Mouse (Mus musculus): ENCODE measurements around the gene Dync1i1.

The Dync1i1 gene

DNA sequence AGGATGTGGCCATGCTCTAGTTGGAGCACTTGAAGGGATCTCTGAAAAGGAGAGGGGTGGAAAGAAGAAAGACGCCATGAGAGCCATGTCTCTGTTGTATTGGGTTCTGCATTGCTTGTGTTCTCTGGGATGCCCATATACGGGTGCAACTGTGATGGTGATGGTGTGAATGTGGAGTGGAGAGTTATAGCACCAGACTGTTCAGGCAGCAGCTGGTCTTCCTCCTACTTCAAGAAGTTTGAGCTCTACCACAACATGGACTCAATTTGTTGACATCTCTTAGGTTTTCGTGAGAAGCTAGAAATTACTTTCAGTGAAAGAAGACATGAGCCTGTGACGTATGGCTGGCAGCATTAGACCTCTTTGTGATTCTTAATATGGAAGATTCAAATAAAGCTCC lies 44.8 kb downstream of the Dync1i1 start:
- DNase-seq (ENCODE audit: low read depth, low spot score), result no peak

DNA sequence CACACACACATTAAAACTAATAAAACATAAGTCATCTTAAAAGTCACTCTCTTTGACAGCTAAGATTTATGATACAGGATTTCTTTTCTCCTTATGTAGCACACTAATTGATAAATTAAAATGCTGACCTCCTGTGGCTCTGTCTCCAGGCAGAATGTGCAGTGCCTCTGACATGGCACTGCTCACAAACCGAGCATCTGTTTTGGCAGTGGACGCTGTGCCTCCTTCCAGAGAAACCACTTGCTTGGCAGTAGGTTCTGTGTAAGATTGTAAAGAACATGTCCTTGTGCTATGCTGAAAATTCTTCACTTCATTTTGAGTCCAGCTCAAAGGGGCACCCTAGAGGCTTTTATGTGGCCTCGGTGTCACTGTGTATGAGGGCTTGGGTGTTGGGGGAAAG lies 50.0 kb downstream of the Dync1i1 start:
- no peak for DNase-seq (ENCODE audit: low read depth, low spot score)

DNA sequence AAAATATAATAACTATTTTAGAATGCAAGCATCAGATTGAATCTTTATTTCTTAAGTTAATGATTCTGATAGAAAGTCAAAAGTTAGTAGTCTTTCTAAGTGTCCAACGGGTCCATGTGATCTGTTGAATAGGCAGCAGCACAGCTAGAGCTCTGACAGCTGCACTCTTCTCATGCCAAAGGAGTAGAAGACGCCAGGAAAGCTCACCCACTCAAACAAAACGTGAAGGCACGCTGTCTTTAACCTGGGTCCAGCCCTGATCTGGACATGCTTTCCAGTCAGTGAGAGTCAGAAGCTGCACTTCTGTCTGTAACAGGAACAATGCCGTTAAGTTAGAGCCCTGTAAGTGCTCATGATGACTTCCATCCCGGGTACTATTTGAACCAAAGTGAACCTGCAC lies 56.3 kb downstream of the Dync1i1 start:
- DNase-seq (ENCODE audit: low read depth, low spot score), result no peak

DNA sequence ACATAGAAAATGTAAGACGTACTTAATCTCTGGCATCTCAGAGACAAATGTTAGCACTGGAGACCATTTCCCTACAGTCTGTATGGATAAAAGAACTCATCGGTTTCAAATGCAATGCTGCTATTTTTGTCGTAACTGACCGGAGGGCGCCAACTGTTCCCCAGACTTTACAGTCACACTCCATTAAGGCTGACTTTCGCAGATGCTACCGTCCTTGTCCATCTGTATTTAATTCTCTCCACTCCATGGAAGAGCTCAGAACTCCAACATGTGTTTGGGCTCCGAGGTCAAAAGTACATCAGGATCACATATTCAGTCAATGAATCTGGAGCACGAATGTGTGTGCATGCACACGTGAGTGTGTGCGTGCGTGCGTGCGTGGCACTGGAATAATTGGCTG lies 58.4 kb downstream of the Dync1i1 start:
- no peak for DNase-seq (ENCODE audit: low read depth, low spot score)

DNA sequence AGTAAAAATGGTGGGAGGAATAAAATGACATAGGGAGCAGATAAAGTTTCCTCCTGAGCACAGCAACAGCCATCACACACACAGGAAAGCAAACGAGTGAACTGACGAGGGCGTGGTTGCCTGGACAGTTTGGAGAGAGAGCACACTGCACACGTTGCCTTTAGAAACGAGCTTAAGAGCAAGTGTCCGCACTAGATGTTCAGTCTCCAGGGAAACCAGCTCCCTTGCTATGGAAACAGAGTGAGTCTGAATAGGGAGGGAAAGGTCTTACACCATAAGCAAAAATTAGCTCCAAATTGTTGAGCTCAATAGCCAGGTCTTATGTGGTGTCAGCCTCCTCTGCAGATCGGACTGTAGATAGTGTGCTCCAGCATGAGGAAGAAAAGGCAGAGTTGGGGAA lies 65.2 kb downstream of the Dync1i1 start:
- no peak for DNase-seq (ENCODE audit: low read depth, low spot score)

DNA sequence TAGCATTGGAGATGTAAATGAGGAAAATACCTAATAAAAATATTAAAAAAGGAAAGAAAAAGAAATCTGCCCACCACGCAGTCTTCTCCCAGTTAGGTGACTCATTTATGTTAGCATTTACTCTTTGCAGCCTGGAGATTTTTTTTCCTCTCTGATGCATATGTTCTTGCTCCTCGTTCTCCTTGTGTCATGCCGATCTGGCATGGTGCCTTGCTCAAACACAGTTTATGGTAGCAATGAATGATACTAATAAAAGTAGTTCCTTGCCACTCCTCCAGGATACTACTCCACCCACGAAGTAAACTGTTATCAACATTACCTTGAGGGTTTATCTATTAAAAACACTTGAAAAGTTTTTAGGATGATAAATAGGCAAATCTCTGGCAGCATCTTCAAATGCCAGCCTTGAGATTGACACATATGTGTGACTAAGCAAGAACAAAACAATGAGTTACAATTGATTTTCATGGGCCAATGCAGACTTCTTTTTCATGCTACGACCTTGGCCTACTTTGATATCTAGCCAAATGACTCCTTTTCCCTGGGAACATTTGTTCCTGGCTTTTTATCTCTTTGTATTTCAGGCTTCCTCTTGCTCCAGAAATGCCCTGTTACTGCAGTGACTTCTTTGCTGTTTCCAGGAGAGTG lies 68.8 kb downstream of the Dync1i1 start:
- no peak for DNase-seq (ENCODE audit: low read depth, low spot score)

DNA sequence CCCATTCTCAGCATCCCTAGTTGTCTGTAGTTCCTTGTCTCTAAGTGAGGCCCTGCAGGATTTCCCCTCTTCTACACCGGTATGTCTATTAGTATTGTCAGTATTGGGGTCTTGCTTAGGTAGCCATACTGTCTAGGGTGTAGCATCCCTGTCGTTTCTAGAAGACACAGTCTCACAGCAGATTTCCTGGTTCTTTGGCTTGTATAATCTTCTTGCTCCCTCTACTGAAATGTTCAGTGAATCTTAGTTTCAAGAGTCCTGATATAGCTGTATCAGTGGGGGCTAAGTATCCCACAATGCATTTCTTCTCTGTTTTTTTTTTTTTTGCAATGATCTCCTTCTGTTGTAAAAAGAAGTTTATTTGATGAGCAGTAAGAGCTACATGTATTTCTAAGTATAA lies 69.9 kb downstream of the Dync1i1 start:
- no peak for DNase-seq (ENCODE audit: low read depth, low spot score)

DNA sequence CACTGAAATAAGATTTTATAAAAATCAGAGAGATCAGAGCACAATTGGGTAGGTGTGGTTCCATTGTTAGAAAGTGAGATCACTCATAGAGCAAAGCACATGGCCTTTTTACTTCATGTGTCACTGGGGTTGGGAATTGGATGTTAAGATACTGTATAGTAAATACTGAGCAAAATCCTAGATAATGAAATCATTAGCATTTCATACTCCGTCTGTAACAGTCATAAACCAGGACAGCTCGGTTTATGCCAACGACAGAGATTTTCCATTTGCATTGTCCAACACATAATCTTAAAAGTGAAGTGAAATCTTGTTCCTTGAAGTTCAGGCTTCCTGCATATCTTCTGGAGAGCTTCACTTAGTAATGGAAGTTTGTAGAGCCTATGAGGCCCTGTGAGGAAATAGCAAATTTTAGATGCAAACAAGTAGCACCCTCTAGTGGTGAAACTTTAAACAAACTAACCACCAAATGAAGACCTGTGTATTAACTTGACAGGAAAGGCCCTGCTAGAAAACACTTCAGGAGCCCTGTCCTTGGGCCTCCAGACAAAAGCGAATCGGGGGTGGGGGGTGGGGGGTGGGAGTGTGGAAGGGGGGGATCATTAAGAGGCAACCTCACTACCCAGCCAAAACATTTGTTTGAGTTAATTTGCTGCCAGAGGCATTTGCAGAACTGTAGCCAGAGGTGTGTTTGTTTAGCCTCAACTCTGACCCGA lies 76.8 kb downstream of the Dync1i1 start:
- DNase-seq (ENCODE audit: low read depth, low spot score), result no peak

DNA sequence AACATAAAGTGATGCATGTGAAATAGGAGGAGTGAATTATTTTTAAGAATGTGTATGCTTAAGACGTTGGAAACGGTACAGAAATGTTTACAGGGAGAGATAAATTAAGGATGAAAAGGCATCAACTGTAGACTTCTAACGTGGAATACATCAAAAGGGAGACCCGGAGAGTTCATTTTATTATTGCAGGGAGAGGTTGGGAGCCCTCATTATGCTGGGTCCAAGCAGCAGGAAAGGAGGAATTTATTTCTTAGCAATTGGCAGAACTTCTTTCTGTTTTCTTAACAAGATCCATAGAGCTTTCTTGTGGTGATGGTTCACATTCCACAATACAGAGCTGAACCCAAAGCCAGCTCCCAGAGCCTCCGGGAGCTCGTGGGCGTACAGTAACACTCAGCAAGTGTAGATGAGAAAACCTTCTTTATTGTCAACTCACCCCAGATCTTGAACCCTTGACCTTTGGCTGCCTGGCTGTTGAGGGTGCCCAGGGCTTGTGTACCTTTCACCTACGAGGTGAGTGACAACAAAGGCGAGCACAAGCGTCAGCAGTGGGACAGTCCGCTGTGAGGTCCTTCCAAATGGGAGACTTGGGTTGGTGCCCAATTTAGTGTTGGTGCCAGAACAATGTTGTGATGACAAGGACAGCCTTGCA lies 77.5 kb downstream of the Dync1i1 start:
- DNase-seq (ENCODE audit: low read depth, low spot score), result no peak

DNA sequence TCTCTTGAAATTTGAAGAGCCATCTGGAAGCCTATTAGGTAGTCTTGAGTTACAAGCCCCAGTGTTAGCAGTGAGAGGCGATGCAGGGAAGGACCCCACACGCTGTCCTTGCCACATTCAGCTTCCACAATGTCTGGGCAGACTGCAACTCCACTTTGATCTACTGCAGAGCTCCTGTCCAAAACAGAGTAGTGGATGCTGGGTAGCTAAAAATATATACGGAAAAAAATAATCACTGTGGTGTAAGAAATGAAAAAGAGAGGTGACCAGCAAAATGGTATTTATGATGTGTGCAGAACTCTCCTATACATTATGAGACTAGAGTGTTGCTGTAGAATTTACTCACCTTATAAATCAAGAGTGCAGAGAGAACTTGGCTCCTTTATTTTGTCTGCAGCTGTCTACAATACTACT lies 82.6 kb downstream of the Dync1i1 start:
- DNase-seq (ENCODE audit: low read depth, low spot score), result no peak

DNA sequence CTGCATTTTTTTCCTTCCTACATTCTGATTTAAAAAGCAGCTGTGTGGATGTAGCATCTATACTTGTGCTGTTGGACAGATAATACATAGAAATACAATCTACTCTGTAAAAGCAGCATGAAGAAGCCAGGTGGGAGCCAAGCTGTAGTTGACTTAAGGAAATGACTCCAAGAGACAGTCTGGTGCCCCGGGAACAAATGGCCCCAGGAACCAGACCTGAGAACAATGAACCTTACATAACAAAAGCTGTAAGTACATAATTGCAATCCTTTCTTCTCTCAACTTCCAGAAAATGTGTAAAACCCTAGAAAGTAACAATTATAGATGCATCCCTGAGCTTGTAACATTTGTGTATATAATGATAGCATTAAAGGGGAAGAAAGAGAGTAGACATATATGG lies 86.6 kb downstream of the Dync1i1 start:
- no peak for DNase-seq (ENCODE audit: low read depth, low spot score)

DNA sequence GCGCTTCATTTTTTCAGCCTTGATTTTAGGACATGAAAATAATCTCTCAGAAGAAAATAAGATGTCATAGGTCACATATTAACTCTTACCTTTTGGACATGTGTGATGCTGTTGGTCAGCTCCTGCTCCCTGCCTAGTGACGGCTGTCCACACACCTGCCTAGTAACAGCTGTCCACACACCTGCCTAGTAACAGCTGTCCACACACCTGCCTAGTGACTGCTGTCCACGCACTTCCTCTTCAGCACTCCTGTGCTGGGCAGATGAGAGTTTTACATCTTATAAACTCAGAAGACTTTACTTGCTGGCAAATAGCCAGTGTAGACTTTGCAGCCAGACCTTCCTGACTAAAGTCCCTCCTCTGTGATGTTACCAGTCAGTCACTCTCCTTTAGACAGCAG lies 94.2 kb downstream of the Dync1i1 start:
- DNase-seq (ENCODE audit: low read depth, low spot score), result no peak

DNA sequence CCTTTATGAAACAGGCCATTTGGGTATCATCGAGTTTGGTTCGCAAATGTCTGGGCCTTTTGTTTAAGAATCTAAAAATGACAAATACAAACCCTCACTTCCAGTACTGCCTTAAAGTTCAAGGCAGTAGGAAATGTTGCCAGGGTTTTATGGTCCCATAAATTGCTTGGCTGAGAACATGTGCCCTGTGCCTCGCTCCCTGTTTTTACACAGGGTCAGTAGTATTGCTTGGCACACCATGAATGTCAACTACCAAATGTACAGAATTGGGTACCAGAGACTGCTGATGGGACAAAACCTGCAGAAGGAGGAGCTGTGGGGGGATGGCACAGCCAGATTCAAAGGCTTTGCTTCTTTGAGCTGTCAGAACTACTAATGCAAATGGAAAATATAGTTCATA lies 100.0 kb downstream of the Dync1i1 start:
- no peak for DNase-seq (ENCODE audit: low read depth, low spot score)

DNA sequence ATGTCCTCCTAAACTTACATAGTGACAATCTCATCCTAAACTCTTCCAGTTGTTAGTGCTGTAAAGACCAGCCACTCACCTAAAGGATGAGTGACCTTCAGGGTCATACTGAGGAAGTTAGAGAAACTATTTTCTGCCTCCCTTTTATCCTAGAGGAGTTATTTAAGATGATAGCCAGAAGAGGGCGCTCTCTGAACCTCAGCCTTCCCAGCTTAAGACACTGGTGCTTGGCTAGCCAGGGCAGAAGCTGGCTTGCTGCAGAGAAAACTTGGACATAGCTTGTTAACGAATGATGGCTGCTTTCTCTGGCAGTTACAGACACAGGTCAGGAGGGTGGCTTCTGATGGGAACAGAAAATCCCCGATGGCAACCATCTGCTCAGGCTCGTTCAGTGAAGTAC lies 101.6 kb downstream of the Dync1i1 start:
- no peak for DNase-seq (ENCODE audit: low read depth, low spot score)

DNA sequence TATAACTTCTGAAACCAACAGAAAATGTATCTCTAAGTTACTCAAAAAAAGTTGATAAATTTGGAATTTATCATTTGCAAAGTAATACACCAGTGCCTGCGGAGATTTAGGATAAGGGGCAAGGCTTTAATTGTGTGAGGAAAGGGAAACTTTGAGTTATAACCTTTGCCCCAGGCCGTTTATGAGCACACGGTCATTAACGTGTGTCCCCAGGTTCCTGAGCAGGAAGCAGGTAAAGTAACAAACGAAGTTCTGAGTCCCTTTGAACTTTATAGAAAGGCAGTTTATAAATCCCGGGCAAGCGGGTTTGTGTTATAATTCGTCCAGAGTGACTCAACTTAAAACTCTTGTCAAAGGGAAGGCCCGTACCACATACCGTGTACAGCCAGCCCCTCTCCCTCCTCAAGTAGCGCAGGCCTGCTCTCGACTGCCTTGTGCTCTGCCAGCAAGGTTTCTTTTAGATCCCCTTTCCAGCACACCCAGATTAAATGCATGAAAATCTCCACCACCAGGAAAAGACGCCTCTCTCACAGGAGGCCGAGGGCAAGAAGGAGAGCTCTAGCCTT lies 103.1 kb downstream of the Dync1i1 start:
- no peak for DNase-seq (ENCODE audit: low read depth, low spot score)

DNA sequence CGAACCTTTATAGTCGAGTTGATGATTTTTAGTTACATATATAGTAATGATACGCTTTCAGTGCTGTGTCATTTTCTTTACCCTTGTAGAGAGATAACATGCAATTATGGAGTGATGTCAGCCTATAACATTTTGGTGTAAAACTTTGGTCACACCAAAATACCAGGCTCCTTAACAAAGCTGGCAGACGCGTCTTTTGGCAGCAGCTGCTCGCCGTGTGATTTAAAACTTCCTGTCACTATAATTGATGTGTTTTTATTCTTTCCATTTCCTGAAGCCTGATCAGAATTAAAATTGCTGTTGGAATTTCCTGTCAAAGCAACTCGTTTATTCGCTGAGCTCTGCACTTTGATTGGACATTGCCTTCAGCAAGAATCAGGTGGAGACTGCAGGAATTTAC lies 103.7 kb downstream of the Dync1i1 start:
- no peak for DNase-seq (ENCODE audit: low read depth, low spot score)

DNA sequence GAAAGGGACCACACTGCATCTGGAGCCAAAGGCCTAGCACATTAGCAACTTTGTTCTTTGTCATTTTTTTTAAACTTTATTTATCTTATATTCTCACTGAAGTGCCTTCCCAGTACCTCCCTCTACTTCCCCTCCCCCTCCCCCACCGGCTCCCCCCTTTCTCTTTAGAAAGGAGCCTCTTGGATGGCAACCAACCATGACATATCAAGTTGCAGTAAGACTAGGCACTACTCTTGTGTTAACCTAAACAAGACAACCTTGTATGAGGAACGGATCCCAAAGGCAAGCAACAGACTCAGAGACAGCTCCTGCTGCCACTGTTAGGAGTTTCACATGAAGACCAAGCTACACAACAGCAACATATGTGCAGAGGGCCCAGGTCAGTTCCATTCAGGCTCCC lies 105.3 kb downstream of the Dync1i1 start:
- no peak for DNase-seq (ENCODE audit: low read depth, low spot score)

DNA sequence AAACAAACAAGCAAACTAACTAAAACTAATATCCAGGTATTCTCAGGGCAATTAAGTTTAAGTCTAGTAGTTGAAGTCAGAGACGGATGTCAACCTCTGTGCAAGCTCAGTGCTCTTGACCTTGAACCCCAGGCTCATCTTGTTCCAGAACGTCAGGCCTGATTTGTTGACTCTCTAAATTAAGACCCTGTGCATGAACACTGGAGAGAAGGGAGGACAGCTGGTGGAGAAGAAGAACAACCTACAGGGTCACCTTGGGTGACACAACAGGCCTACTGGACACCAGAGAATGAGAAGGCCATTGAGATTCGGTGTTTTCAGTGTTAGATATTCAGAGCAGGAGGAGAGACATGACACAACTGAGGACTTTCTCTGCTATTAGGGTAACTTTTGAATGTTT lies 105.8 kb downstream of the Dync1i1 start:
- DNase-seq (ENCODE audit: low read depth, low spot score), result no peak

DNA sequence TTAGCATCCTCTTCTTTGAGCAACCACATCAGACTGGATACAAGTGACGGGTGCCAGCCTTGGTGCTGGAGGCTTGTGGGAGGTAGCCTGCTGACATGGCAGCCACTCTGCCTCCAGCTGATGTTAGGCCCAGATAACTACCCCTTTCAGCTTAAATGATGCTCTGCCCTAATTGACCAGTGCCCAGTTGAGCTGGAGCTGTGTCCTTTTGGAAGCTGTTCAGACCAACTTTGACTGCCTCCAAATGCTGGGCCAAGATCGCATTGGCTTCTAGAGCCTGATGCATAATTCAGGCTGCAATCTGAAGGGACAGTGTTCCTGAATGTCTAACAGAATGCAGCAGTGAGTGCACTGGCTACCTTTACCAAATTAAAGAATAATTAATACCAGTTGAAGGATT lies 107.4 kb downstream of the Dync1i1 start:
- no peak for DNase-seq (ENCODE audit: low read depth, low spot score)

DNA sequence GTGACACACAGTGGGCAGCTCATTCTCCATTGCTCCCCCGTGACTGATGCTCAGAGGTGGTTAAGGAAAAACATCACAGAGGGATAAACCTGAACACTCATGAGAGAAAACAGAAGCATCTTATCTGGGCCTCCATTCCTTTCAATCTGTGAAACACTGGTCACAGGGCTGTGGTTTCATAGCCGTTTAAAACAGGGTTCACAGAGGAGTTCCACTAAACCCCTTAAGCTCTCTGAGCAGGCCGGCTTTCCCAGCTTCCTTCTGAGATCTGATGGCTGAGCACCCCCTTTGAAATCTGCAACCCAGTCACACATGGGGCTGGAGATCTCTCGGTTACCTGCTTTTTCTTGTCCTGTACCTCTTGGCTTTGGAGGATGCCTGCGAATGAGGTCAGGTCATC lies 117.0 kb downstream of the Dync1i1 start:
- DNase-seq (ENCODE audit: low read depth, low spot score), result no peak

DNA sequence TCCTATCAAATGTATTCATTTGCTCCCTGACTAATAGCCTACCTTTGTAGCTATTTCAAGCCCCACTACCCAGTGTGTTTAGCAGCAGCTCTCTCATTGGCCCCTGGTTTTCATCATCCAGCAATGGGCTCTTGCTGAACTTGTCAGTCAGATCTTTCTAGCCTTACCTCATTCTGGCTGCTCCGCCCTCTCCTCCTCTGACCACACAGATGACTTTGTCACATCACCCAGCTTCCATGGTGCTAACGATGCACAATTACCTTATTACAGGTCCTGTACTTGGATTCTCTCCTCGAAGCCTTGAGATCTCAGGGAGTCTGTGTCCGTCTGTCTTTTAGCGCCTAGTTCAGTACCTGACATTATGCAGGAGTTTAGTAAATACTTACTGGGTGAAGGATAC lies 120.7 kb downstream of the Dync1i1 start:
- DNase-seq (ENCODE audit: low read depth, low spot score), result no peak

DNA sequence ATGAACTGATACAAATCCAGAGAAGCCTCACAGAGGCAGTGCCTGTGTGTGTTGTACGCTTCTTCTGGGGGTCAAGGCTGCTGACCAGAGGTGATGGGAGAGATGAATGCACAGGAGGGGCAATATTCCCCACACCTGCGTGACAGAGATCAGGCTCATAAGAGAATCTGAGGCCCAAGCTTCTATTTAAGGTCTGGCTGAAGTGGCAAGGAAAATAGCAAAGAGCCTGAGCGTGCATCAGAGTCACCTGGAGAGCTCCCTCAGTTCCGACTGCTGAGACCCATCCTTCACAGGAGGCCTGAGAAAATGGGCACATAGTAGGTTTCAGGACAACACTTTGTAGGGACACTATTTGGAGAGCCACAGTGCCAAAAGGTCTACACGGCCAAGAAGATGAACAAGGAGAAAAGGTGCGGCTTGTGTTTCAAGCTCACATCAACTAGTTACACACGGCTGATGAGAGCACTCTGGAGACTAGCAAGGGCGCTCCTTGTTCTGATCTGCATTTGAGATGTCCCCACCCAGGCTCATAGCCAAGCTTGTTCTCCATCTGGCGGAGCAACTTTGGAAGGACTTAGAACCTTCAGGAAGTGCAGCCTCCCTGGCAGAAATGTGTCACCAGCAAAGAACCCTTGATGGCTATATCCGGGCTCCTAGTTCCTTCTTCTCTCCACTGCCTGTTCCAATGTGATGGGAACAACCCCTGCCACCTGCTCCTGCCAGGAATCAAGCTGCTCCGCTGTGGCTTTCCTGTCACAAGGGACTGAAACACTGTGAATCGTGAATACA lies 128.8 kb downstream of the Dync1i1 start:
- no peak for DNase-seq (ENCODE audit: low read depth, low spot score)
